Mouse (Mus musculus) liver, embryonic 13.5 days (tissue): ENCODE results near the gene Vps26a. TPM values are rescaled to one million over a fixed set of nuclear protein-coding genes. Genes with fewer than 3 reads are reported as not detected.

Source experiments
- ATAC-seq: fragments of 200-750 bp; cut with Nextera tagmentation; 2 replicates; pipeline ENCODE4 v1.8.0; 2017; ENCODE audit warnings: low read depth, mild to moderate bottlenecking, moderate number of reproducible peaks, moderate library complexity
- DNase-seq: peaks from one replicate; pipeline ENCODE4 v3.0.0; 2022
- H3K27ac ChIP-seq: fragments of 300-500 bp; sonication (generic); 2 replicates; pipeline ENCODE4 v1.5.1; 2015; ENCODE audit warnings: moderate library complexity, mild to moderate bottlenecking, inconsistent platforms
- H3K27me3 ChIP-seq: fragments of 300-500 bp; sonication (generic); 2 replicates; pipeline ENCODE4 v1.6.1; 2015; ENCODE audit warnings: mild to moderate bottlenecking, inconsistent platforms
- H3K36me3 ChIP-seq: fragments of 300-500 bp; sonication (generic); 2 replicates; pipeline ENCODE4 v1.6.1; 2015; ENCODE audit warnings: mild to moderate bottlenecking, inconsistent platforms
- H3K4me1 ChIP-seq: fragments of 300-500 bp; sonication (generic); replicated peaks from 2 replicates; pipeline ENCODE4 v1.6.1; 2015; ENCODE audit warnings: inconsistent platforms
- H3K4me2 ChIP-seq: fragments of 300-500 bp; sonication (generic); 2 replicates; pipeline ENCODE4 v1.6.1; 2015; ENCODE audit warnings: inconsistent platforms, mild to moderate bottlenecking, moderate library complexity
- H3K4me3 ChIP-seq: fragments of 300-500 bp; sonication (generic); replicated peaks from 2 replicates; pipeline ENCODE4 v1.5.1; 2015; ENCODE audit warnings: mild to moderate bottlenecking, inconsistent platforms
- H3K9ac ChIP-seq: fragments of 300-500 bp; sonication (generic); 2 replicates; pipeline ENCODE4 v1.6.1; 2015; ENCODE audit warnings: mild to moderate bottlenecking, inconsistent platforms
- H3K9me3 ChIP-seq: fragments of 300-500 bp; sonication (generic); replicated peaks from 2 replicates; pipeline ENCODE4 v1.6.1; 2016; ENCODE audit warnings: inconsistent platforms
- WGBS: fragments of 180-500 bp; shearing (Covaris S2); methylation state at CpG from one replicate; pipeline ENCODE4 v1.1.7; 2015; ENCODE audit not compliant: insufficient replicate concordance; 5-methylcytosine and 5-hydroxymethylcytosine counted together
- polyA plus RNA-seq: library from polyadenylated mRNA; unstranded; fragments of >200 nt; fragmentation: Nextera tagmentation; extraction: Ambion mirVana; gene quantifications from 2 replicates; pipeline ENCODE4 v1.2.1, GENCODE M21; 2015

The Vps26a gene
- polyA plus RNA-seq, result 49.1 and 67.3 TPM in 2 replicates

DNA sequence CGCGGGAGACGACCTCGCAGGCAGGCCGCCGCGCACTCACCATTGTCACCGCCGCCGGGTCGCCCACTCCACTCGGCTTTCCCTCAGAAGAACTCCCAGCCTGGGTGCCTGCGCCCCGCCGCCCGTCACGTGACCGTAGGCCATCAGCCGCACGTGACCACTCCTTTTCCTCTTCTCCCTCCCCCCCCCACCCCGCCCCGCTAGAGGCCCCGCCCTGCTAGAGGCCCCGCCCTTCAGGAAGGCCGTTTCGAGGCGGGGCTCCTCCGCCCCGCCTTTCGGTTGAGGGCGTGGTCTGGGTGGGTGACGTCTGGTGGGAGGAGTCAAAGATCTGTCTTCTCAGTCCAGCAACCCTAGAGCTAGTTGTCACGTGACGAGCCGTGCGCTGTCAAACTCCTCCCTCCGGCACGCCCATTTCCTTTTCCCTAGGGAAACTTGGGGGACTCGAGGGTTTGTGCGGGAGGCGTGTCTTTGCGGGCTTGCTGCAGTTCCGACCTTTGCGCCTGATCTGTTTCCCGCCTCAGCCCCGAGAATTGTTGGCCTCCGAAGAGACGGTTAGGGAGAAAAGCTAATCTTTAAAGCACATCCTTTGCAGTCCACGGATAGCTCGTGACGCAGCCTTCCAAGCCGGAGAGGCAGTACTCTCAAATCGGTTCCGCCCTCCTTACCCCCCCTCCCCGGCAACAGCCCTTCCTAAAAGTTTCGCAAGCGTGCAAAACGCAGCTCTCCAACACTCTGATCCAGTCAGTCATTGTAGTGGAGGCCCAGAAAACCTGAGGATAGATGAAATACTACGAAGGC is at the start of gene Vps26a:
Vps26a (minus strand) TSS at position 188 of the 798 bp plus-strand sequence.
- peak within 1 kb of the TSS; percentile 76 for H3K4me2 ChIP-seq
- H3K27ac ChIP-seq, result peak within 1 kb of the TSS; percentile 89
- H3K4me1 ChIP-seq, result peaks cover 43% of the 10 kb centered on the region
- ATAC-seq (peak; percentile 78), DNase-seq (peak; percentile 97)
- no peaks in the 10 kb centered on the region for H3K9me3 ChIP-seq
- peak within 1 kb of the TSS; percentile 96 for H3K9ac ChIP-seq
- H3K36me3 ChIP-seq, result no peaks in the 10 kb centered on the region
- no peaks in the 10 kb centered on the region for H3K27me3 ChIP-seq
- WGBS, result under 1% methylated on average over 56 of the region's 59 CpGs
- H3K4me3 ChIP-seq, result peak within 1 kb of the TSS; percentile 95

DNA sequence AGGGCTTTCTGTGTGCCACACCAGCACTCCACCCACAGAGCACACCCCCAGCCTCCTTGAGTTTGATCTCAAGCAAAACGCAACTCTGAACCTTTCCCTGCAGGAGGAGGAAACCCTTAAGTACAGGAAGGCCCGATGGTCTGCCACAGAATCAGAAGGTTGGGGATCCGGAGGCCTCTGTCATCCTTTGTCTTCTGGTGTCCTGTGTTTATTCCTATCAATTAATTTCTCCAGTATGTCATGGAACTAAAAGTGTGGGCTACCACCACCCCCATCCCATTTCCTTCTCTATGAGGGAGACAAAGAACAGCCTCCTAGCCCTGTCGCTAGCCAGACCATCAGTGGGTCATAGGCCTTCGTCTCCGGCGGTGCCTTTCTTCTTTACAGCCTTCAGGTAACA is 47.9 kb upstream of the Vps26a start:
- H3K4me2 ChIP-seq, result no peak overlapping the region
- H3K4me1 ChIP-seq, result 0 out of 2 replicates have a peak, but pooled peaks cover 4% of the 10 kb centered on the region
- no peaks in the 10 kb centered on the region for H3K9me3 ChIP-seq
- H3K36me3 ChIP-seq, result no peaks in the 10 kb centered on the region
- no peak overlapping the region for H3K4me3 ChIP-seq
- no peak for ATAC-seq
- 69% methylated on average over 7 of the region's 7 CpGs for WGBS
- no peaks in the 10 kb centered on the region for H3K27me3 ChIP-seq
- H3K9ac ChIP-seq, result no peak overlapping the region
- no peak for DNase-seq
- H3K27ac ChIP-seq, result no peak overlapping the region

DNA sequence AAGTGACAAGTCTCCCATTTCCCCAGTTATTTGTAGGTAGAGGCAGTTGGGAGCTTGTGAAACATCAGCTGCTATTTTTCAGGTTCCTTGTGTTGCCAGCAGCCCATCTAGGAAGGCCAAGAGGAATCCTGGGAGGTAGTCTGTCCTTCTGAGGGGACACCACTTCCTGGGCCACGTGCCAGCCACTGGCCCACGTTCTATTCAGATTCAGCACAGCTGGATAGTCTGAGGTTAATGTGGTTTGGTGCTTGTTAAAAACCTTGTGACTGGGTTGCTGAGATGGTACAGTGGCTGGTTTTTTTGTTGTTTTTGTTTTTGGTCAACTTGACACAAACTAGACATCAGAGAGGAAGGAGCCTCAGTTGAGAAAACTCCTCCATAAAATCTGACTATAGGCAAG is 46.2 kb upstream of the Vps26a start:
- H3K27ac ChIP-seq, result no peak overlapping the region
- H3K4me1 ChIP-seq, result 0 out of 2 replicates have a peak, but pooled peaks cover 4% of the 10 kb centered on the region
- no peaks in the 10 kb centered on the region for H3K9me3 ChIP-seq
- no peak overlapping the region for H3K4me3 ChIP-seq
- no peak overlapping the region for H3K4me2 ChIP-seq
- DNase-seq, result no peak
- no peaks in the 10 kb centered on the region for H3K36me3 ChIP-seq
- no peaks in the 10 kb centered on the region for H3K27me3 ChIP-seq
- no peak for ATAC-seq
- 21% methylated on average over 2 of the region's 2 CpGs for WGBS
- no peak overlapping the region for H3K9ac ChIP-seq

DNA sequence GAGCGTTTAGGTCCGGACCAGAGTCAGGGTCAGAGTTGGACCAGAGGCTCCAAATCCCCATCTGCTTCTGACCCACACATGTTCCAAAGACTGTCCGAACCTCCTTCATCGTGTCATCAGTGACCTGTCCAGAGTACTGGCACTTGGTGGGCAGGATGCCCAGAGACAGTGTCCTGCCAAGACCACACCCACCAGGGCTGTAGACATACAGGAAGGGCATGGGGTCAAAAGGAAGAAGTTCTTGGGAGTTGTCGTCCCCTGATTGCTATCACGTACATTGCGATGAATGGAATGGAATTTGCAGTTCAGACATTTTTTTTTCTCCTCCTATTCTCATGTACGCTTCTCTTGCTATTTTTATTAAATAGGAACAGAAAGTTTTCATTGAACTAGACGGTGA is 43.6 kb upstream of the Vps26a start:
- DNase-seq (no peak), ATAC-seq (no peak)
- Histone ChIP-seq H3K4me1 (no peaks in the 10 kb centered on the region), H3K9me3 (no peaks in the 10 kb centered on the region), H3K9ac (no peak overlapping the region), H3K4me3 (no peak overlapping the region), H3K4me2 (no peak overlapping the region), H3K27ac (no peak overlapping the region), H3K36me3 (no peaks in the 10 kb centered on the region), H3K27me3 (no peaks in the 10 kb centered on the region)
- WGBS, result 58% methylated on average over 9 of the region's 9 CpGs

DNA sequence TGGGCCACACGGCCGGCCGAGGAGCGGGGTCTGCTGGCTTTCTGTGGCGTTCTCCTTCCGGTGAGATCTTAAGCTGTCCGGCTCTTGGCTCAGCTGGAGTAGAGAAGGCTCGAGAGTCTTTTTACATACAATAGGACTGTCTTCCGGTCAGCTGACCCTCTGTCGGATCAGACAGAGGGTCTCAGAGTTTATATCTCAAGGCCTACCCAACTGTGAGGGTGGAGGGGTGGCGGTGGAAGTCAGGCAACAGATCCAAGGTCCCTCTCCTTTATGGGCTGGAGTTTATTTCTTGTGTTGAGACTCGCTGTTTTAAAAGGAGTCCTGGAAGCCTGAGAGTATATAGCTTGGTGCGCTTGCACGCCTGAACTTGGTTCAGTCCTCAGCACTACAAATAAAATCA is 40.7 kb upstream of the Vps26a start, which contains the start of gene Srgn:
Srgn (minus strand) TSS at position 101 of the 400 bp plus-strand sequence.
- H3K36me3 ChIP-seq, result no peaks in the 10 kb centered on the region

DNA sequence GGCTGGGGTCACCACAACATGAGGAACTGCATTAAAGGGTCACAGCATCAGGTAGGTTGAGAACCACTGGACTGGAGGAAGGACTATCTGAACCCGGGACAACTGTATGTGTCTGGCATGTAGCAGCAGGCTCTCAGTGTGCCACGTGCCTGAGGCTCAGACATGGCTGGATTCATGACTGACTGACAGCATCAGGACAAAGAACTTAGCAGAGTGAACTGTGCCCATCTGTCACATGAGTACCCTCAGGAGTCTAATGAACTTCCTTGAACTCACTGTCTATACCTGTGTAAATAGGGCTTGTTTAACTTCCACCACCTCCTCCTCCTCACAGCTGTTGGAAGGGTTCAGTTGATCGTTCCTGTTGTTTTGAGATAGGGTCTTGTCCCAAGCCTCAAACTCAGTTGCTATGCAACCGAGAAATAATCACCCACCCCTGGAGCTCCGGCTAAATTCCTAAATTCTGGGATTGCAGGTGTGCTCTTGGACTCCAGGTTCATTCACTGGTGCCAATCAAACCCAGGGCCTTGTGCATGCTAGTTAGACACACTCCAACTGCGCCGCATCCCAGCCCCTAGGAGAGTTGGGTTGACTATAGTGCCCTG is 35.8 kb upstream of the Vps26a start:
- no peak for DNase-seq
- Histone ChIP-seq H3K9me3 (no peaks in the 10 kb centered on the region), H3K4me3 (no peak overlapping the region), H3K27ac (peak overlapping the region; percentile 60; the same call in 1 of the 2 replicates), H3K4me2 (no peak overlapping the region), H3K9ac (0 out of 2 replicates have a peak overlapping the region, but pooled peaks have one; percentile 1), H3K4me1 (peaks cover 42% of the 10 kb centered on the region), H3K36me3 (no peaks in the 10 kb centered on the region), H3K27me3 (no peaks in the 10 kb centered on the region)
- WGBS, result 65% methylated on average over 7 of the region's 7 CpGs
- no peak for ATAC-seq

More for the DNA sequence above, 40.7 kb upstream of the Vps26a start, which contains the start of gene Srgn:
- no peak within 1 kb of the TSS for H3K4me2 ChIP-seq
- H3K27me3 ChIP-seq, result no peaks in the 10 kb centered on the region
- no peak within 1 kb of the TSS for H3K9ac ChIP-seq
- 77% methylated on average over 14 of the region's 14 CpGs for WGBS
- no peaks in the 10 kb centered on the region for H3K9me3 ChIP-seq
- H3K4me1 ChIP-seq, result peaks cover 7% of the 10 kb centered on the region
- H3K4me3 ChIP-seq, result no peak within 1 kb of the TSS
- no peak for DNase-seq
- no peak within 1 kb of the TSS for H3K27ac ChIP-seq
- ATAC-seq, result no peak

DNA sequence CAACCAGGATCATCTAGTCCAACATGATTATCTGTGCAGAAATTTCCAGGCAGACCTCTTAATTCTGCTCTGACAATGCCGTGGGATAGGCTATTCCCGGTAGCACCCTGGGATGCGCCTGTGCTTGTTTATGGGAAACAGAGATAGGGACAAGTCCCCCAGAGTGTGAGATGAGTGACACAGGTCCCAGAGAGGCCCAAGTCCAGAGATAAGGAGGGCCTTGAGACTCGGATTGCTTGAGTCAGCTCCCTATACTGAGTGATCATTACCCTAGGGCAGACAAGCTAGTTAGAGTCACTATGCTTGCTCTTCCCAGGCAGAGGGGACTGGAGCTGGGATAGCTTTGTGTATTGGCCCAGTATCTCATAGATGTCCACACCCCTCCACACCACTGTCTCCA is 35.2 kb upstream of the Vps26a start:
- no peak overlapping the region for H3K4me3 ChIP-seq
- no peaks in the 10 kb centered on the region for H3K9me3 ChIP-seq
- 0 out of 2 replicates have a peak overlapping the region, but pooled peaks have one; percentile 1 for H3K9ac ChIP-seq
- H3K36me3 ChIP-seq, result no peaks in the 10 kb centered on the region
- H3K27ac ChIP-seq, result peak overlapping the region; percentile 60
- no peaks in the 10 kb centered on the region for H3K27me3 ChIP-seq
- H3K4me2 ChIP-seq, result peak overlapping the region; percentile 33
- ATAC-seq, result peak; percentile 78
- peak; percentile 42 for DNase-seq
- 6% methylated on average over 4 of the region's 4 CpGs for WGBS
- H3K4me1 ChIP-seq, result peaks cover 49% of the 10 kb centered on the region

DNA sequence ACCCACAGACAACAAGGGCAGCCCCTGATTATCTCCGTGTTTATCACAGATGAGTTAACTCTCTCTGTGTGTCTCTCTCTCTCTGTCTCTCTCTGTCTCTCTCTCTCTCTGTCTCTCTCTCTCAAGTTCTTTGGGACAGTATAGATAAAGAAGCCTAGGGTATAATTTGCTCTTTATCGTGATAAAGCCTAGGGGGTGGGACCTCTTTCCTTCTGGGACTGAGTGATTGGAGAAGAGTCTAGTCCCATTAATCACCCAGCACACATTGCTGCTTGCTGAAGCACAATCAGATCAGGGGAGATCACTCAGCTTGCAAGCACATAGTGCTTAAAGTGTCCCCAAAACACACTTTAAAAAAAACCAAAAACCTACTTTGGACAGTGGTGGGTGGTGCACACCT is 34.3 kb upstream of the Vps26a start:
- peak; percentile 84 for ATAC-seq
- peak overlapping the region; percentile 33 for H3K4me2 ChIP-seq
- WGBS, result 15% methylated on average over 2 of the region's 2 CpGs

DNA sequence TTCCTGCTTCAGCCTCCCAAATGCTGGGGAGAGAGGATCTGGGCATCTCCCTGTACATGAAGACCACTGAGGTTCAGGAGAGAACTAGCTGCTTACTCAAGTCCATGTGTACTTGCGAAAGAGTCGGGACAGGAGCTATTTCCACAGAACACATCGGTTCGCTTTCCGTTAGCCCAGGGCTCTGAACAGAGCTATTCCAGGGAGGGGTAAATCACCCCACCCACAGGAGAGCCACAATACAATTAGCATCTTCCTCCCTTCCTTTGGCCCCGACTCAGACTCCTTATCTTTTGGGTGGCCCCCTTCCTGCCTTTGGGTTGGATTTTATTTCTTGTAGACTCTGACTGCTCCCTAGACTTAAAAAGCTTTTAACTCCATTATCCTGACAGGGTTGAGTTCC is 30.9 kb upstream of the Vps26a start:
- Histone ChIP-seq H3K9me3 (no peaks in the 10 kb centered on the region), H3K27me3 (no peaks in the 10 kb centered on the region), H3K4me3 (no peak overlapping the region), H3K4me2 (no peak overlapping the region), H3K9ac (no peak overlapping the region), H3K36me3 (no peaks in the 10 kb centered on the region), H3K27ac (no peak overlapping the region), H3K4me1 (peaks cover 43% of the 10 kb centered on the region)
- no peak for DNase-seq
- WGBS, result 28% methylated on average over 6 of the region's 6 CpGs
- no peak for ATAC-seq

More for the DNA sequence above, 34.3 kb upstream of the Vps26a start:
- peak overlapping the region; percentile 60 for H3K27ac ChIP-seq
- no peaks in the 10 kb centered on the region for H3K9me3 ChIP-seq
- H3K36me3 ChIP-seq, result no peaks in the 10 kb centered on the region
- H3K9ac ChIP-seq, result 0 out of 2 replicates have a peak overlapping the region, but pooled peaks have one; percentile 3
- H3K27me3 ChIP-seq, result no peaks in the 10 kb centered on the region
- H3K4me3 ChIP-seq, result no peak overlapping the region
- H3K4me1 ChIP-seq, result peaks cover 49% of the 10 kb centered on the region
- peak; percentile 52 for DNase-seq

DNA sequence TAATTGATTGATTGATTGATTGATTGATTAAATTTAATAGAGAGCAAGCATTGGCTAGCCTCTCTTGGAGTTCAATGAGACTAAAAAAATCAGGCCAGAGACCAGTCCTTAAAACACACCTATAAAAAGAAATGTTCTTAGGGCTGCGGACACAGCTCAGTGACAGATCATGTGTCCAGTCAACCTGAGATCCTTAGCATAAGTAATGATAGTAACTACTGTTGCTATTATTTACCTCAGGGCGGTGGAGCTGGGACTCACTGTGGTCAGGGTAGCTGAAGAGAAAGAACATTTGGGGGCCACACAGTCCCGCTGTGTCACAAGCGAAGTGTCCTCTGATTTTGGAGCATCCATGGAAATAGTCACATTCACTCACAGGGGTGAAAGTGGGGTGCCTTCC is 26.2 kb upstream of the Vps26a start:
- 0 out of 2 replicates have a peak, but pooled peaks cover 7% of the 10 kb centered on the region for H3K27me3 ChIP-seq
- no peak overlapping the region for H3K4me3 ChIP-seq
- H3K27ac ChIP-seq, result no peak overlapping the region
- ATAC-seq, result no peak
- H3K9me3 ChIP-seq, result no peaks in the 10 kb centered on the region
- 80% methylated on average over 4 of the region's 4 CpGs for WGBS
- no peaks in the 10 kb centered on the region for H3K36me3 ChIP-seq
- no peak overlapping the region for H3K9ac ChIP-seq
- peaks cover 34% of the 10 kb centered on the region for H3K4me1 ChIP-seq
- DNase-seq, result no peak
- no peak overlapping the region for H3K4me2 ChIP-seq

DNA sequence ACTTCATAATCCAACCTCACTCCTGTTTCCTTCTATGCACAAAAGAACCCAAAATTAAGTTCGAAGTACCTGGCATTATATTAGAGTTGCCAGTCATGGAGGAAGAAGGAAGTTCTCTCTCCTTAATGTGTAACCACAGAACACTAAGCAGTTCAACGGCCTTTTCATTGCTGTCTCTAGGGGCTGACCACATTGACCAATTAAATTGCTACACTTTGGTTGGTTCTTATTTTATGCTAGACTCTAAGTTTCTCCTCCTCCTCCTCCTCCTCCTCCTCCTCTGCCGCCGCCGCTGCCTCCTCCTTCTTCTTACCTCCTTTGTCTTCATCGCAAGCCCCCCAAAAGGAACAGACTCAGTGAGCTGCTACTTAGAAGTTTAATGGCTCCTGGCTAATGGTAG is 24.9 kb upstream of the Vps26a start:
- Histone ChIP-seq H3K27ac (no peak overlapping the region), H3K36me3 (no peaks in the 10 kb centered on the region), H3K9ac (no peak overlapping the region), H3K4me2 (no peak overlapping the region), H3K27me3 (0 out of 2 replicates have a peak, but pooled peaks cover 7% of the 10 kb centered on the region), H3K4me1 (peaks cover 34% of the 10 kb centered on the region), H3K9me3 (no peaks in the 10 kb centered on the region), H3K4me3 (no peak overlapping the region)
- DNase-seq, result no peak
- ATAC-seq, result no peak
- 29% methylated on average over 6 of the region's 6 CpGs for WGBS
